Mouse (Mus musculus) kidney, adult 2 months (tissue): ENCODE results near the gene Ddah1.

Source experiments
- CTCF ChIP-seq: fragments of 200-500 bp; conservative IDR thresholded peaks from 2 replicates; pipeline ENCODE4 v1.5.1; 2011; ENCODE audit warnings: low read depth, mild to moderate bottlenecking, control low read depth, low read length, moderate library complexity, mixed read lengths; ENCODE audit not compliant: insufficient read depth, insufficient read length
- POLR2A ChIP-seq: fragments of 200-500 bp; IDR thresholded peaks from one replicate; pipeline ENCODE4 v1.6.1; 2011; ENCODE audit warnings: low read depth, low read length, control low read depth

DNA sequence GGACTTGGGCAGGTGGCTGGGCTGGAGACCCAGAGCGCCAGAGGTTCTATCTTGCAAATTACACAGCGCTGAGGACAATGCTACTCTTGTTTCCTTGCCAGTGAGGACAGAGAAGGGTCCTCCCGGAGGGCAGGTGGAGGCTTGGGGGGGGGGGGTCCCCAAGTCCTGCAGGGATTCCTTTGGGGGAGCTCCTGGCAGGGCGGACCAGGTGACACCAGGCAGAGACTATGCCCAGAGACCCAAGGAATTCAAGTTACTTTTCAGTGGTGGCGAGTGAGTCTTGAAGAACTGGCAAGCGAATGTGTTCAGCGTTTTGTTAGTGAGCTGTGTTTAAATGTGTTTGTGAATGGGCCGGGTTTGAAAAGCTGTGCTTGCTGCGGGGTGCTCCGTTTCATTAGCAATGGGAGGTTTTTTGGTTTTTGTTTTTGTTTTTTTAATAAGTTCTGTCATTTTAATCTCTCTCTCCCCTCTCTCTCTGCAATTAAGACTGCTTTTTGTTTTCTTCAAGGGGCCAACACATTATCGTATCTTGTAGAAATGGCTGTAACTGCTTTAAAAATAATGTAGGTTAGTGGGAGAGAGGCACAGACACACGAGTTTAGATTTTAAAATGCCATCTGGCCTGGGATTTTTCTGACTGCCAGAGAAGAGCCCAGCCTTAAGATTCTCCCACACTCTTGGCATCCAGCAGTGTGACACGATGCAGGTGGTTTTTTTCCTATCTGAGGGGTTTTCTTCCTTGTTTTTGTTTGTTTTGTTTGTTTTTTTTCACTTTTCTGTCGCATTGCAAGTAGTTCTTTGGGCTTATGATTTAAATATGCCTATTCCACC, 1.1 kb downstream of the Ddah1 start:
- no peak for TF ChIP-seq POLR2A
- no peak for TF ChIP-seq CTCF
